Mouse (Mus musculus): ENCODE data around the gene Mgrn1. TPM values are rescaled to one million over a fixed set of nuclear protein-coding genes. Genes with fewer than 3 reads are reported as not detected.

The Mgrn1 gene
- total RNA-seq, 2 experiments from 2014 or later, result 2.0 to 6.5 TPM

GRCm38 (mm10) chr16:4969055-4969843 lies 83.2 kb downstream of the Mgrn1 start:
- no peak for ATAC-seq (replicated peaks; ENCODE audit: low FRiP score, poor library complexity, severe bottlenecking)

- ATAC-seq (replicated peaks; ENCODE audit: low FRiP score, poor library complexity, severe bottlenecking), result no peak
These were observed 85.6 kb downstream of the Mgrn1 start for GRCm38 (mm10) chr16:4971626-4972025.

- no peak for ATAC-seq (replicated peaks; ENCODE audit: low FRiP score, poor library complexity, severe bottlenecking)
These were observed 88.5 kb downstream of the Mgrn1 start for GRCm38 (mm10) chr16:4974521-4974920.

- no peak for ATAC-seq (replicated peaks; ENCODE audit: low FRiP score, poor library complexity, severe bottlenecking)
These were observed 90.1 kb downstream of the Mgrn1 start for GRCm38 (mm10) chr16:4976180-4976579.

GRCm38 (mm10) chr16:4978275-4979051 lies 92.4 kb downstream of the Mgrn1 start:
- no peak for ATAC-seq (replicated peaks; ENCODE audit: low FRiP score, poor library complexity, severe bottlenecking)

- no peak for ATAC-seq (replicated peaks; ENCODE audit: low FRiP score, poor library complexity, severe bottlenecking)
These were observed 93.8 kb downstream of the Mgrn1 start for GRCm38 (mm10) chr16:4979755-4980380.

GRCm38 (mm10) chr16:4984717-4985116 lies 98.7 kb downstream of the Mgrn1 start:
- no peak for ATAC-seq (replicated peaks; ENCODE audit: low FRiP score, poor library complexity, severe bottlenecking)

Other genes starting within 250 kb of the Mgrn1 start
- not detected in 2 replicates for gene Vasn, start 246.3 kb upstream of the Mgrn1 start, total RNA-seq (2015; ENCODE audit: low replicate concordance)
- not detected in 2 replicates for gene Vasn, start 246.3 kb upstream of the Mgrn1 start, total RNA-seq (2017; ENCODE audit: low replicate concordance)
- gene Dnaja3, start 246.3 kb upstream of the Mgrn1 start, total RNA-seq (2015; ENCODE audit: low replicate concordance), result 4.8 and 6.9 TPM in 2 replicates
- gene Dnaja3, start 246.3 kb upstream of the Mgrn1 start, total RNA-seq (2017; ENCODE audit: low replicate concordance), result 9.5 and 10.9 TPM in 2 replicates
- gene Coro7, start 206.5 kb upstream of the Mgrn1 start, total RNA-seq (2015; ENCODE audit: low replicate concordance), result 14.6 and 24.2 TPM in 2 replicates
- gene Coro7, start 206.5 kb upstream of the Mgrn1 start, total RNA-seq (2017; ENCODE audit: low replicate concordance), result 5.3 and 9.6 TPM in 2 replicates
- gene Nmral1, start 166.9 kb upstream of the Mgrn1 start, total RNA-seq (2015; ENCODE audit: low replicate concordance), result 4.6 and 14.4 TPM in 2 replicates
- 10.6 and 16.4 TPM in 2 replicates for gene Nmral1, start 166.9 kb upstream of the Mgrn1 start, total RNA-seq (2017; ENCODE audit: low replicate concordance)
- 13.3 and 22.6 TPM in 2 replicates for gene Hmox2, start 159.9 kb upstream of the Mgrn1 start, total RNA-seq (2015; ENCODE audit: low replicate concordance)
- 15.4 and 18.8 TPM in 2 replicates for gene Hmox2, start 159.9 kb upstream of the Mgrn1 start, total RNA-seq (2017; ENCODE audit: low replicate concordance)
- 2.5 and 4.0 TPM in 2 replicates for gene Cdip1, start 96.0 kb upstream of the Mgrn1 start, total RNA-seq (2015; ENCODE audit: low replicate concordance)
- 2.1 and 3.2 TPM in 2 replicates for gene Cdip1, start 96.0 kb upstream of the Mgrn1 start, total RNA-seq (2017; ENCODE audit: low replicate concordance)
- not detected in 2 replicates for gene 4930562C15Rik, start 50.8 kb upstream of the Mgrn1 start, total RNA-seq (2015; ENCODE audit: low replicate concordance)
- 0.42 TPM in 1 of 2 replicates, not detected in the other for gene 4930562C15Rik, start 50.8 kb upstream of the Mgrn1 start, total RNA-seq (2017; ENCODE audit: low replicate concordance)
- 26.8 and 39.6 TPM in 2 replicates for gene Ubald1, start 5.9 kb upstream of the Mgrn1 start, total RNA-seq (2015; ENCODE audit: low replicate concordance)
- gene Ubald1, start 5.9 kb upstream of the Mgrn1 start, total RNA-seq (2017; ENCODE audit: low replicate concordance), result 9.5 and 18.3 TPM in 2 replicates
- 5.0 and 6.9 TPM in 2 replicates for gene Nudt16l1, start 52.5 kb downstream of the Mgrn1 start, total RNA-seq (2015; ENCODE audit: low replicate concordance)
- gene Nudt16l1, start 52.5 kb downstream of the Mgrn1 start, total RNA-seq (2017; ENCODE audit: low replicate concordance), result 0.51 and 2.2 TPM in 2 replicates
- 14.4 and 17.3 TPM in 2 replicates for gene Anks3, start 78.0 kb downstream of the Mgrn1 start, total RNA-seq (2015; ENCODE audit: low replicate concordance)
- 16.4 and 25.0 TPM in 2 replicates for gene Anks3, start 78.0 kb downstream of the Mgrn1 start, total RNA-seq (2017; ENCODE audit: low replicate concordance)
- gene Sept12, start 111.6 kb downstream of the Mgrn1 start, total RNA-seq (2015; ENCODE audit: low replicate concordance), result not detected in 2 replicates
- not detected in 2 replicates for gene Sept12, start 111.6 kb downstream of the Mgrn1 start, total RNA-seq (2017; ENCODE audit: low replicate concordance)
- not detected in 2 replicates for gene Smim22, start 121.0 kb downstream of the Mgrn1 start, total RNA-seq (2015; ENCODE audit: low replicate concordance)
- gene Smim22, start 121.0 kb downstream of the Mgrn1 start, total RNA-seq (2017; ENCODE audit: low replicate concordance), result not detected in 2 replicates
- 35.3 and 39.2 TPM in 2 replicates for gene Rogdi, start 127.3 kb downstream of the Mgrn1 start, total RNA-seq (2015; ENCODE audit: low replicate concordance)
- gene Rogdi, start 127.3 kb downstream of the Mgrn1 start, total RNA-seq (2017; ENCODE audit: low replicate concordance), result 6.8 and 9.5 TPM in 2 replicates
- 29.0 and 43.9 TPM in 2 replicates for gene Glyr1, start 163.6 kb downstream of the Mgrn1 start, total RNA-seq (2015; ENCODE audit: low replicate concordance)
- 42.1 and 57.2 TPM in 2 replicates for gene Glyr1, start 163.6 kb downstream of the Mgrn1 start, total RNA-seq (2017; ENCODE audit: low replicate concordance)
- 16.1 and 19.6 TPM in 2 replicates for gene Ubn1, start 163.8 kb downstream of the Mgrn1 start, total RNA-seq (2015; ENCODE audit: low replicate concordance)
- gene Ubn1, start 163.8 kb downstream of the Mgrn1 start, total RNA-seq (2017; ENCODE audit: low replicate concordance), result 23.6 and 31.4 TPM in 2 replicates
- not detected in 2 replicates for gene Ppl, start 246.2 kb downstream of the Mgrn1 start, total RNA-seq (2015; ENCODE audit: low replicate concordance)
- gene Ppl, start 246.2 kb downstream of the Mgrn1 start, total RNA-seq (2017; ENCODE audit: low replicate concordance), result not detected in 2 replicates

Measured in erythroblast, adult 5-6 weeks (primary cell).